Mouse (Mus musculus): ENCODE data around the gene Ifnar2. TPM values are rescaled to one million over a fixed set of nuclear protein-coding genes. Genes with fewer than 3 reads are reported as not detected.

The Ifnar2 gene
- polyA plus RNA-seq, 1 experiment from 2014 or later: 39.5 TPM

GRCm38 (mm10) chr16:91398030-91398429 is 25.4 kb downstream of the Ifnar2 start:
- Histone ChIP-seq H3K27ac (replicated peaks) (no peak overlapping the region), H3K36me3 (peaks cover 9% of the 10 kb centered on the region; the same call in 1 of the 2 replicates), H3K4me2 (no peak overlapping the region), H3K4me1 (replicated peaks) (no peaks in the 10 kb centered on the region), H3K9me3 (no peaks in the 10 kb centered on the region), H3K9ac (no peak overlapping the region), H3K4me3 (no peak overlapping the region), H3K27me3 (no peaks in the 10 kb centered on the region)
- WGBS: 91% methylated on average over 12 of the region's 12 CpGs
- ATAC-seq (ENCODE audit: low FRiP score, low read depth): no peak

- WGBS: 95% methylated on average over 7 of the region's 7 CpGs
- no peaks in the 10 kb centered on the region for H3K9me3 ChIP-seq
- H3K4me1 ChIP-seq (replicated peaks): no peaks in the 10 kb centered on the region
- H3K4me3 ChIP-seq: no peak overlapping the region
- H3K9ac ChIP-seq: no peak overlapping the region
- no peak overlapping the region for H3K4me2 ChIP-seq
- no peaks in the 10 kb centered on the region for H3K27me3 ChIP-seq
- H3K36me3 ChIP-seq: peaks cover 3% of the 10 kb centered on the region; the same call in 1 of the 2 replicates
- H3K27ac ChIP-seq (replicated peaks): no peak overlapping the region
- ATAC-seq (ENCODE audit: low FRiP score, low read depth): no peak
These were observed 26.4 kb downstream of the Ifnar2 start for GRCm38 (mm10) chr16:91398944-91399343.

GRCm38 (mm10) chr16:91401569-91402165 is 29.1 kb downstream of the Ifnar2 start:
- H3K27me3 ChIP-seq: no peaks in the 10 kb centered on the region
- ATAC-seq (ENCODE audit: low FRiP score, low read depth): no peak
- peaks cover 12% of the 10 kb centered on the region for H3K4me1 ChIP-seq (replicated peaks)
- no peak overlapping the region for H3K4me2 ChIP-seq
- no peak overlapping the region for H3K4me3 ChIP-seq
- H3K9me3 ChIP-seq: no peaks in the 10 kb centered on the region
- 84% methylated on average over 6 of the region's 6 CpGs for WGBS
- H3K9ac ChIP-seq: no peak overlapping the region
- H3K36me3 ChIP-seq: peaks cover 7% of the 10 kb centered on the region; the same call in 1 of the 2 replicates
- H3K27ac ChIP-seq (replicated peaks): no peak overlapping the region

- Histone ChIP-seq H3K36me3 (peaks cover 7% of the 10 kb centered on the region; the same call in 1 of the 2 replicates), H3K27me3 (no peaks in the 10 kb centered on the region), H3K4me2 (no peak overlapping the region), H3K9me3 (no peaks in the 10 kb centered on the region), H3K4me3 (no peak overlapping the region), H3K9ac (no peak overlapping the region), H3K4me1 (replicated peaks) (peaks cover 15% of the 10 kb centered on the region), H3K27ac (replicated peaks) (no peak overlapping the region)
- WGBS: 76% methylated on average over 9 of the region's 9 CpGs
- no peak for ATAC-seq (ENCODE audit: low FRiP score, low read depth)
These were observed 31.2 kb downstream of the Ifnar2 start for GRCm38 (mm10) chr16:91403784-91404183.

- H3K9ac ChIP-seq: no peak overlapping the region
- no peak overlapping the region for H3K27ac ChIP-seq (replicated peaks)
- no peak overlapping the region for H3K4me2 ChIP-seq
- H3K36me3 ChIP-seq: peaks cover 7% of the 10 kb centered on the region; the same call in 1 of the 2 replicates
- 95% methylated on average over 8 of the region's 8 CpGs for WGBS
- H3K4me3 ChIP-seq: no peak overlapping the region
- ATAC-seq (ENCODE audit: low FRiP score, low read depth): no peak
- H3K9me3 ChIP-seq: no peaks in the 10 kb centered on the region
- H3K4me1 ChIP-seq (replicated peaks): peaks cover 15% of the 10 kb centered on the region
- H3K27me3 ChIP-seq: no peaks in the 10 kb centered on the region
These were observed 31.6 kb downstream of the Ifnar2 start for GRCm38 (mm10) chr16:91404187-91404586.

- Histone ChIP-seq H3K4me2 (peak overlapping the region; percentile 99; the same call in 1 of the 2 replicates), H3K4me3 (no peak overlapping the region), H3K9ac (no peak overlapping the region), H3K27ac (replicated peaks) (no peak overlapping the region), H3K36me3 (peaks cover 7% of the 10 kb centered on the region; the same call in 1 of the 2 replicates), H3K27me3 (no peaks in the 10 kb centered on the region), H3K9me3 (no peaks in the 10 kb centered on the region), H3K4me1 (replicated peaks) (peaks cover 15% of the 10 kb centered on the region)
- no peak for ATAC-seq (ENCODE audit: low FRiP score, low read depth)
- WGBS: 70% methylated on average over 10 of the region's 10 CpGs
These were observed 32.4 kb downstream of the Ifnar2 start for GRCm38 (mm10) chr16:91404828-91405577.

GRCm38 (mm10) chr16:91405640-91406584 is 33.3 kb downstream of the Ifnar2 start, which contains the start of gene Il10rb:
Il10rb (plus strand) TSS chr16:91406164.
- Histone ChIP-seq H3K4me1 (replicated peaks) (peaks cover 15% of the 10 kb centered on the region), H3K27me3 (no peaks in the 10 kb centered on the region), H3K27ac (replicated peaks) (peak within 1 kb of the TSS; percentile 58), H3K36me3 (peaks cover 7% of the 10 kb centered on the region; the same call in 1 of the 2 replicates), H3K9ac (peak within 1 kb of the TSS; percentile 70), H3K9me3 (no peaks in the 10 kb centered on the region), H3K4me2 (peak within 1 kb of the TSS; percentile 99), H3K4me3 (peak within 1 kb of the TSS; percentile 63)
- WGBS: 5% methylated on average over 51 of the region's 51 CpGs
- peak; percentile 75 for ATAC-seq (ENCODE audit: low FRiP score, low read depth)

- Histone ChIP-seq H3K36me3 (peaks cover 7% of the 10 kb centered on the region; the same call in 1 of the 2 replicates), H3K4me2 (peak overlapping the region; percentile 99), H3K9ac (peak overlapping the region; percentile 70), H3K4me3 (peak overlapping the region; percentile 63), H3K9me3 (no peaks in the 10 kb centered on the region), H3K4me1 (replicated peaks) (peaks cover 15% of the 10 kb centered on the region), H3K27ac (replicated peaks) (peak overlapping the region; percentile 58), H3K27me3 (no peaks in the 10 kb centered on the region)
- WGBS: 1% methylated on average over 13 of the region's 13 CpGs
- peak; percentile 36; the same call in 1 of the 2 replicates for ATAC-seq (ENCODE audit: low FRiP score, low read depth)
These were observed 34.1 kb downstream of the Ifnar2 start for GRCm38 (mm10) chr16:91406585-91407220.

GRCm38 (mm10) chr16:91413102-91413844 is 40.7 kb downstream of the Ifnar2 start:
- Histone ChIP-seq H3K9ac (no peak overlapping the region), H3K27ac (replicated peaks) (no peak overlapping the region), H3K4me1 (replicated peaks) (no peaks in the 10 kb centered on the region), H3K27me3 (no peaks in the 10 kb centered on the region), H3K4me3 (no peak overlapping the region), H3K9me3 (no peaks in the 10 kb centered on the region), H3K4me2 (no peak overlapping the region), H3K36me3 (no peaks in the 10 kb centered on the region)
- 67% methylated on average over 12 of the region's 12 CpGs for WGBS
- ATAC-seq (ENCODE audit: low FRiP score, low read depth): no peak

GRCm38 (mm10) chr16:91415391-91416189 is 43.0 kb downstream of the Ifnar2 start:
- no peak overlapping the region for H3K9ac ChIP-seq
- H3K27ac ChIP-seq (replicated peaks): no peak overlapping the region
- H3K27me3 ChIP-seq: no peaks in the 10 kb centered on the region
- no peak overlapping the region for H3K4me3 ChIP-seq
- ATAC-seq (ENCODE audit: low FRiP score, low read depth): no peak
- WGBS: 84% methylated on average over 9 of the region's 9 CpGs
- H3K36me3 ChIP-seq: no peaks in the 10 kb centered on the region
- H3K9me3 ChIP-seq: no peaks in the 10 kb centered on the region
- no peak overlapping the region for H3K4me2 ChIP-seq
- H3K4me1 ChIP-seq (replicated peaks): no peaks in the 10 kb centered on the region

Data from hindbrain, embryonic 15.5 days (tissue).